Mouse (Mus musculus): ENCODE measurements around the gene Cd19.

The Cd19 gene

GRCm38 (mm10) chr7:126377278-126378158 lies 37.2 kb downstream of the Cd19 start, which contains the start of gene Spns1:
Gene Spns1, minus strand, starts transcription at chr7:126377450.
- under 1% methylated on average over 33 of the region's 33 CpGs for WGBS

GRCm38 (mm10) chr7:126376903-126377277 lies 37.8 kb downstream of the Cd19 start:
- WGBS = under 1% methylated on average over 27 of the region's 27 CpGs

GRCm38 (mm10) chr7:126375012-126375411 lies 39.7 kb downstream of the Cd19 start:
- 77% methylated on average over 5 of the region's 5 CpGs for WGBS

GRCm38 (mm10) chr7:126374526-126374925 lies 40.2 kb downstream of the Cd19 start:
- WGBS = 64% methylated on average over 6 of the region's 6 CpGs

- 90% methylated on average over 9 of the region's 9 CpGs for WGBS
Observed at GRCm38 (mm10) chr7:126373007-126373406, 41.7 kb downstream of the Cd19 start.

- 70% methylated on average over 13 of the region's 13 CpGs for WGBS
Observed at GRCm38 (mm10) chr7:126369393-126369792, 45.3 kb downstream of the Cd19 start, which contains the start of gene Lat. Gene Lat, minus strand, starts transcription at chr7:126369570.

GRCm38 (mm10) chr7:126368367-126368766 lies 46.3 kb downstream of the Cd19 start:
- WGBS = 89% methylated on average over 8 of the region's 8 CpGs

- WGBS = 90% methylated on average over 10 of the region's 10 CpGs
Observed at GRCm38 (mm10) chr7:126367636-126368035, 47.1 kb downstream of the Cd19 start.

- 84% methylated on average over 6 of the region's 6 CpGs for WGBS
Observed at GRCm38 (mm10) chr7:126363038-126363437, 51.7 kb downstream of the Cd19 start.

- WGBS = 81% methylated on average over 13 of the region's 13 CpGs
Observed at GRCm38 (mm10) chr7:126359049-126359448, 55.6 kb downstream of the Cd19 start.
